Mouse (Mus musculus): ENCODE data around the gene Kcng1.

Gene Kcng1

GRCm38 (mm10) chr2:168260124-168260523 is 21.4 kb downstream of the Kcng1 start:
- DNase-seq (ENCODE audit: low read depth, low spot score) = no peak

- no peak for DNase-seq (ENCODE audit: low read depth, low spot score)
Observed at GRCm38 (mm10) chr2:168259046-168259445, 22.5 kb downstream of the Kcng1 start.

- peak; percentile 62 for DNase-seq (ENCODE audit: low read depth, low spot score)
Observed at GRCm38 (mm10) chr2:168257188-168257587, 24.3 kb downstream of the Kcng1 start.

- no peak for DNase-seq (ENCODE audit: low read depth, low spot score)
Observed at GRCm38 (mm10) chr2:168256506-168256905, 25.0 kb downstream of the Kcng1 start.

DNA sequence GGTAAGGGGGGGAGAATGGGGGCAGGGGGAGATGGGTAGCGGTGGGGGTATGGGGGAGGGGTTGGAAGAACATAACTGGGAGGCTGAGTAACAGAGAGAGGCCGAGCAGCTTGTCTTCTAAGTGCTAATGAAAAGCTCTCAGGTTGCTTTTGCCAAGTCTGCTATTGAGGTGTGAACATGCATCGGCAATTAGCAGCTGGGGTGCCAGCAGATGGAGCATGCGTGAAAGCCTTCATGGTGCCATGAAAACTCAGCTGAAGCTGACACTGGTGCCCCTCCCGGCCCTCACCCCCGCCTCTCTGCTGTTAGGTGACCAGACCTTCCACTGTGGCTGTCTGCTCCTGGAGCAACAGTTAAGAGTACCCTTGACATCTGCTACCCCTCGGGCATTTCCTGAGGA is 27.7 kb downstream of the Kcng1 start:
- no peak for DNase-seq (ENCODE audit: low read depth, low spot score)

GRCm38 (mm10) chr2:168252639-168253292 is 28.8 kb downstream of the Kcng1 start:
- peak; percentile 55 for DNase-seq (ENCODE audit: low read depth, low spot score)

DNA sequence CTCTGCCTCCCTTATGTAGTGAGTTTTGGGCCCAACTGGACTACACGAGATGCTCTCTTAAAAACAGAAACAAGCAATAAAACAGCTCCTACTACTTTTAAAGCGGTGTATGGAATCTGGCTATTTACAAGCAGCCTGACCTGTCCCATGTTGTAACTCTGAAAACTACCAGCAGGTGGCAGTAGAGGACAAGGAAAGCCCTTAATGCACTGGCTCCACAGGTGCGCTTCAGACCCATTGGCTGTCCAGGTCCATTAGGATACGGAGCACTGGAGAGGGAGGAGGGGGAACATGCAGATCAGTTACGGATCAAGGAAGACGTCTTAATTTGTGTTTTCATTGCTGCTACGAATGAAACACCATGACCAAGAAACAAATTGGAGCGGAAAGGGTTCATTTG is 31.3 kb downstream of the Kcng1 start:
- peak; percentile 82 for DNase-seq (ENCODE audit: low read depth, low spot score)

GRCm38 (mm10) chr2:168248856-168249245 is 32.7 kb downstream of the Kcng1 start:
- peak; percentile 61 for DNase-seq (ENCODE audit: low read depth, low spot score)

GRCm38 (mm10) chr2:168248167-168248855 is 33.2 kb downstream of the Kcng1 start:
- DNase-seq (ENCODE audit: low read depth, low spot score) = no peak

GRCm38 (mm10) chr2:168245571-168245970 is 36.0 kb downstream of the Kcng1 start:
- DNase-seq (ENCODE audit: low read depth, low spot score) = peak; percentile 17

DNA sequence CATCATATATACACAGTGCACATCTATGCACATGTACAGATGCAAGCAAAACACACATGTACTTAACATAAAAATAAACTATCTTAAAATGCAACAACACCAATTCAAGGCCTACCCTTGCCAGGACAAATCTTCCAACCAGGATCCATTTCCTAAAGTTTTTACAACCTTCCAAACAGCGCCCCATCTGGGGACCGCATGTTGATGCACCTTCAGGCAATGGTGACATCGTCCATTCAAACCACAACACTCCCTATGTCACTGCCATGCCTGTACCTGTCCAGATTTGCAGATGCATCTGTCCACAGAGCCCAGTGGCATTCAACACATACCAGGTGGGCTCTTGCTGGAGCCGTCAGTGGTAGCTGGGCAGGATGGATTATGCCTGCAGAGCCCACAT is 38.3 kb downstream of the Kcng1 start:
- no peak for DNase-seq (ENCODE audit: low read depth, low spot score)

DNA sequence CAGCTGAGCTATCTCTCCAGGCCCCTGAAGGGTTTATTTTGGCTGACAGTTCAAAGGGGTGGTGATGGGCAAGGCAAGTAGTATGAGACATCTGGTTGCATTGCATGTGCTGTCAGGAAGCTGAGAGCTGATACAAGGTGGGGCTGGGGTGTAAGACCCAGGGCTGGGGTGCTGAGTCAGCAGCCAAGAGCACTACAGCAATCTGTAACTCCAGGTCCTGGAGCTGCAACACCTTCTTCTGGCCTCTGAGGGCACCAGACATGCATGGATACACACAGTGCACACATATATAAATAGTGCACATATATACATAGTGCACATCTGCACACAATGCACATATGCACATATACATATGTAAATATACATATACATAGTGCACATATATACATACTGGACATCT is 38.7 kb downstream of the Kcng1 start:
- no peak for DNase-seq (ENCODE audit: low read depth, low spot score)

GRCm38 (mm10) chr2:168238335-168238734 is 43.2 kb downstream of the Kcng1 start:
- DNase-seq (ENCODE audit: low read depth, low spot score) = no peak

- no peak for DNase-seq (ENCODE audit: low read depth, low spot score)
Observed at GRCm38 (mm10) chr2:168233286-168233685, 48.2 kb downstream of the Kcng1 start.

DNA sequence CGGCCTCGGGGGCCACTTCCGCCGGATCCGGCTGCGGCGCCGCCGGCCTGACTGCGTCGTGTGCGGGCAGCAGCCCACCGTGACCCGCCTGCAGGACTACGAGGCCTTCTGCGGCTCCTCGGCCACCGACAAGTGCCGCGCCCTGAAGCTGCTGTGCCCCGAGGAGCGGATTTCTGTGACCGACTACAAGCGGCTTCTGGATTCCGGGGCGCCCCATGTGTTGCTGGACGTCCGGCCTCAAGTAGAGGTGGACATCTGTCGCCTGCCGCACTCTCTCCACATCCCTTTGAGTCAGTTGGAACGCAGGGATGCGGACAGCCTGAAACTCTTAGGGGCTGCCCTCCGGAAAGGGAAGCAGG is 50.1 kb downstream of the Kcng1 start:
- DNase-seq (ENCODE audit: low read depth, low spot score) = no peak

- DNase-seq (ENCODE audit: low read depth, low spot score) = no peak
Observed at GRCm38 (mm10) chr2:168230773-168231470, 50.6 kb downstream of the Kcng1 start.

DNA sequence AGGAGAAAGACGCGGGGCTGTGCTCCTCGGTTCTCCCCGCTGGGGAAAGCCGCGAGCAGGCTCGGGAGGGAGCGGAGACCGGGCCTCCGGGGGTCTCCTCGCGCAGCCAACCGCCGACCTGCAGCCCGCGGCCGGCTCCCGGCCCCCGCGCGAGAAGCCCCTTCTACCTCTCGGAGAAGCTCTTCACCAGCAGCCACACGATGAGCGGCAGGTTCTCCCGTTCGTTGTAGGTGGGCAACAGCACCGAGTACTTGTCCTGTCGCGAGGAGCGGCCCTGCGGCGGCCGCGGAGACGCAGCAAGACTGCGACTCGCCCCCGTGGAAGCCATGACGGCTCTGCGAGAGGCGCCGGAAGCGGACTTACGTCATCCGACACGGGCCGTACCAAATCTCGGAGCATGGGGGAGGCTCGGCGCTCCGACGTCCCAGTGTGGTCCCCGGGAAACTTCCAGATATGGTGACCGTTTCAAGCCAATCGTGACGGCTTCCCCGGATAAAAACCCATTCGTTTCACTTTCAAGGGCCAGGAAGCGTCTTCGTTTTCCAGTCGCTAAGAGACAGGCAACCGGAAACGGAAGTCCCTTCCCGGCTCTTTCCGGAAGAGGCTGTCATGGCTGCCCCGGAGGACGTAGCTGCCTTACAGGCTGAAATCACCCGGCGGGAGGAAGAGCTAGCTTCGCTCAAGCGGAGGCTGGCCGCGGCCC is 51.4 kb downstream of the Kcng1 start, which contains the start of the genes Gm20716, Dpm1 and Mocs3:
Gene Gm20716 (minus strand): TSS at position 339 of the 703 bp plus-strand sequence.
Gene Dpm1 (minus strand): TSS at position 566 of the 703 bp plus-strand sequence.
Gene Mocs3 (plus strand): TSS at position 597 of the 703 bp plus-strand sequence.
- DNase-seq (ENCODE audit: low read depth, low spot score) = peak; percentile 96

DNA sequence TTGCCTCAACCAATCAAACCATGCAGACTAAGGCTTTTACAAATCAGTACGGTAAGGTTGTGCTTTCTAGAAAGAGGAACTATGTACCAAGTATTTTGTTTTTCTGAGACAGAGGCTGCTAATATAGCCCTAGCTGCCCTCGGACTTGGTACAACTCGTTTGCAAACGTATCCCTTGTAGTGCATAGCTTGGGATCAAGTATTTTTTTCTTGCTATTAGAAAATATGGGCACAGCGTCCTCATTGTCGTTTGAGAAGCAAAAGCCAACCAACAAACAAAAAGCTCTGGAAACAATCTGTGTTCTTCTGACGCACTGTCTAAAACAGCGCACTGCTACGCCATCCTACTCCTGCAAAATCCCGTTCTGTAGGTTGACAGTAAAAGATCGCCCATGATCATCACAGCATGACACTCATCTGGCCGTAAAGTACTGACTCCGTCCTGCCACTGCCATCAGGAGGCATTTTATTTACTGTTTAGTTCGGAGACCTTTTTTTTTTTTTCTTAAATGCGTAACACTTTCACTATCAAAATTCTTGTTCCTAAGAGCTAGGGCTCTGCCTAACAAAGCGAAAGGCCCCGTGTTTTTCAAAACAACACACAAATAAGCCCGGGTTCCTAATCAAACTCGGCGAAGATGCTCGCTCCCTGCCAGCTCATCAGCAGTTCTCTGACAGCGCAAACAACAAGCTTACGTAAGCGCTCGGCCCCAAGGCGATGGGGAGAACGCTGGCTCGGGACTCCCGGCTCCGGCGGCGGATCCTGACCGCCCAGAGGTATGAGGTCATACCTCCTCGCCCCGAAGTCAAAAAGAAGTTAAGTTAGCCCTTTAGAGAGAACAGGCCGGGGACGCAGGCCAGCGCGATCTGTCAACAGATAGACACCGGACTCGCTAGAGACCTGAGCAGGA is 52.2 kb downstream of the Kcng1 start:
- DNase-seq (ENCODE audit: low read depth, low spot score) = peak; percentile 68

DNA sequence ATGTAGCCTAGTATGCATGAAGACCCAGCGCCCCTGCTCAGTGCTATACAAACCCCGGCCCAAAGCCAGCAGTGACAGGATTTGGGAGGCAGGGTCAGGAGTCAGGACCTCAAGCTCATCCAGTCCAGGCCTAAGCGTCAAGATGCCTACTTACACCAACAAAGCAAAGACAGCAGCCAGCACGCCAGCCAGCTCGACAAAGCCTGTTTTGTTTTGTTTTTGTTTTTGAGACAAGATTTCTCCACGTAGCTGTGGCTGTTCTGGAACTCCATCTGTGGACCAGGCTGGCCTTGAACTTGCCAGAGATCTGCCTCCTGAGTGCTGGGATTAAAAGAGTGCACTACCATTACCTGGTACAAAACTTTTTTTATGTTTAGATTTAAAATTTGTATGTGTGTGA is 58.2 kb downstream of the Kcng1 start:
- no peak for DNase-seq (ENCODE audit: low read depth, low spot score)

- no peak for DNase-seq (ENCODE audit: low read depth, low spot score)
Observed at GRCm38 (mm10) chr2:168213788-168214397, 67.6 kb downstream of the Kcng1 start.
